Mouse (Mus musculus): ENCODE data around the gene 4931400O07Rik.

The 4931400O07Rik gene

DNA sequence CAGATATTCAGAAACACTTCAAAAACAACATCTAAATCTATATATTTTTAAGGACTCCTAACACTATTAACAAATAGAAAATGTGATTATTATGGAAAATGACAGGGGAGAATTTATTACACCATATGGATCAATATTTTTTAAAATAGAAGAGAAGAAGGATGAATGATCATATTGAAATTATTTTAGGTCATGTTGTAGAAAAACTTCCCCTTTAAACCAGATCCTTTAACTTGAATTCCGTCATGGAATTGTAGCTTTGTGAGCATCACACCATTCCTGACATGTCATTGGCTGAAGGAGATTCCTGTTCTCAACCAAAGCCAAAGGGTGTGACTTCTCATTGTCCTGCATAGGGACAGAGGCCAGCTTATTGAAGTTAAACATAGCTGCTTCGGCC, at the start of gene 4931400O07Rik:
TSS of gene 4931400O07Rik (plus strand) at position 301 of the 400 bp plus-strand sequence.
- DNase-seq = no peak
